Mouse (Mus musculus) A20 (cell line): ENCODE data around the gene Il10ra.

Source experiments
- DNase-seq: peaks from one replicate; pipeline ENCODE4 v3.0.0-alpha.2; 2011; ENCODE audit warnings: low read depth, low spot score

Gene Il10ra

DNA sequence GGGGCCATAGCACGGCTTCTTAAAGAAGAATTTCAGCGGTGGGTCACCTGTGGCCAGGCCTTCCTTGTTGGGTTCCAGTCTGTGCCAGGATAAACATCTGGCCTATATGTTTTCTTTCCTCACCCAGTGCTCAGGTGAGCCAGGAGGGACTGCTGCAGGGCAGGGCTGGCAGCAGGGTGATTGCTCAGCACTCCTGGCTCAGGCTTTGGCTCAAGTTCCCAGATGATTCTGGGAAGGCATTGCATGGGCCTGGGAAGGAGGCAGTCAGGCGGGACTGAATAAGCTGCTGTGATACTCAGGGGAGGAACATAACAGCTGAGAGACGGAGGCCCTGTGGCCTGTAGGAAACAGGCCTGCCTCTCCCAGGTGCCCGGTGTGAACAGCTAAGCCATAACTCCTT, 63.8 kb downstream of the Il10ra start:
- DNase-seq = no peak
